Mouse (Mus musculus) c-Kit-negative CD71-positive TER-119-positive erythroid progenitor cells, embryonic 14.5 days (primary cell): ENCODE results near the gene Fam181b.

Experiments used
- DNase-seq: peaks from one replicate; pipeline ENCODE4 v3.0.0-alpha.2; 2013; ENCODE audit warnings: low read depth, low spot score

The Fam181b gene

GRCm38 (mm10) chr7:93079785-93080730 lies at the start of gene Fam181b:
TSS of gene Fam181b (plus strand) at chr7:93079865.
- DNase-seq, result no peak

GRCm38 (mm10) chr7:93037763-93038471 lies 41.7 kb upstream of the Fam181b start:
- no peak for DNase-seq

- DNase-seq, result no peak
Observed at GRCm38 (mm10) chr7:93038472-93038828, 41.2 kb upstream of the Fam181b start.

- DNase-seq, result no peak
Observed at GRCm38 (mm10) chr7:93039542-93039941, 40.1 kb upstream of the Fam181b start.

GRCm38 (mm10) chr7:93044359-93044758 lies 35.3 kb upstream of the Fam181b start:
- DNase-seq, result no peak

GRCm38 (mm10) chr7:93044788-93045187 lies 34.9 kb upstream of the Fam181b start:
- no peak for DNase-seq

GRCm38 (mm10) chr7:93060831-93061230 lies 18.8 kb upstream of the Fam181b start:
- no peak for DNase-seq

GRCm38 (mm10) chr7:93061747-93062146 lies 17.9 kb upstream of the Fam181b start:
- DNase-seq, result no peak

GRCm38 (mm10) chr7:93062189-93062588 lies 17.5 kb upstream of the Fam181b start:
- no peak for DNase-seq

GRCm38 (mm10) chr7:93067464-93068015 lies 12.1 kb upstream of the Fam181b start:
- DNase-seq, result no peak

GRCm38 (mm10) chr7:93076435-93076960 lies 3.2 kb upstream of the Fam181b start:
- no peak for DNase-seq

- DNase-seq, result no peak
Observed at GRCm38 (mm10) chr7:93079420-93079784, 263 bp upstream of the Fam181b start.

- DNase-seq, result no peak
Observed at GRCm38 (mm10) chr7:93080731-93081430, 1.2 kb downstream of the Fam181b start.

GRCm38 (mm10) chr7:93093371-93094058 lies 13.8 kb downstream of the Fam181b start:
- DNase-seq, result no peak

- DNase-seq, result no peak
Observed at GRCm38 (mm10) chr7:93095511-93095910, 15.8 kb downstream of the Fam181b start.

GRCm38 (mm10) chr7:93104776-93105340 lies 25.2 kb downstream of the Fam181b start:
- DNase-seq, result no peak

- DNase-seq, result no peak
Observed at GRCm38 (mm10) chr7:93110370-93110965, 30.8 kb downstream of the Fam181b start.

GRCm38 (mm10) chr7:93111056-93111455 lies 31.4 kb downstream of the Fam181b start:
- DNase-seq, result no peak

- DNase-seq, result no peak
Observed at GRCm38 (mm10) chr7:93117561-93117960, 37.9 kb downstream of the Fam181b start.

GRCm38 (mm10) chr7:93123936-93124335 lies 44.3 kb downstream of the Fam181b start:
- DNase-seq, result no peak
